Mouse (Mus musculus): ENCODE results near the gene Rai14. TPM values are rescaled to one million over a fixed set of nuclear protein-coding genes. Genes with fewer than 3 reads are reported as not detected.

Gene Rai14
- polyA plus RNA-seq, 1 experiment from 2014 or later, result 64.8 TPM

- Histone ChIP-seq H3K27me3 (ENCODE audit: low read depth, poor library complexity, severe bottlenecking) (no peaks in the 10 kb centered on the region), H3K4me3 (no peak overlapping the region), H3K36me3 (peaks cover 57% of the 10 kb centered on the region), H3K4me1 (peaks cover 8% of the 10 kb centered on the region), H3K27ac (peak overlapping the region; percentile 27; the same call in 1 of the 2 replicates), H3K9me3 (replicated peaks) (0 out of 2 replicates have a peak, but pooled peaks cover 3% of the 10 kb centered on the region)
- no peak for DNase-seq (ENCODE audit: low spot score)
- 65% methylated on average over 6 of the region's 6 CpGs for WGBS
These were observed 105.8 kb downstream of the Rai14 start for GRCm38 (mm10) chr15:10608508-10609098.

- H3K27me3 ChIP-seq (ENCODE audit: low read depth, poor library complexity, severe bottlenecking), result no peaks in the 10 kb centered on the region
- no peak for DNase-seq (ENCODE audit: low spot score)
- peaks cover 21% of the 10 kb centered on the region for H3K36me3 ChIP-seq
- WGBS, result 88% methylated on average over 7 of the region's 7 CpGs
- H3K4me1 ChIP-seq, result peaks cover 47% of the 10 kb centered on the region
- H3K4me3 ChIP-seq, result no peak overlapping the region
- peak overlapping the region; percentile 67; the same call in 1 of the 2 replicates for H3K27ac ChIP-seq
- no peaks in the 10 kb centered on the region for H3K9me3 ChIP-seq (replicated peaks)
These were observed 115.0 kb downstream of the Rai14 start for GRCm38 (mm10) chr15:10599413-10599812.

GRCm38 (mm10) chr15:10598259-10599225, 115.9 kb downstream of the Rai14 start:
- DNase-seq (ENCODE audit: low spot score), result peak; percentile 61
- no peaks in the 10 kb centered on the region for H3K9me3 ChIP-seq (replicated peaks)

GRCm38 (mm10) chr15:10596871-10597270, 117.6 kb downstream of the Rai14 start:
- DNase-seq (ENCODE audit: low spot score), result no peak
- Histone ChIP-seq H3K9me3 (replicated peaks) (no peaks in the 10 kb centered on the region), H3K4me1 (peaks cover 47% of the 10 kb centered on the region), H3K27me3 (ENCODE audit: low read depth, poor library complexity, severe bottlenecking) (no peaks in the 10 kb centered on the region), H3K36me3 (peaks cover 27% of the 10 kb centered on the region), H3K4me3 (no peak overlapping the region), H3K27ac (0 out of 2 replicates have a peak overlapping the region, but pooled peaks have one; percentile 67)
- 94% methylated on average over 9 of the region's 9 CpGs for WGBS

More at GRCm38 (mm10) chr15:10598259-10599225, 115.9 kb downstream of the Rai14 start:
- Histone ChIP-seq H3K4me3 (no peak overlapping the region), H3K27ac (peak overlapping the region; percentile 67), H3K36me3 (peaks cover 19% of the 10 kb centered on the region), H3K4me1 (peaks cover 47% of the 10 kb centered on the region), H3K27me3 (ENCODE audit: low read depth, poor library complexity, severe bottlenecking) (no peaks in the 10 kb centered on the region)
- WGBS, result 45% methylated on average over 16 of the region's 16 CpGs

GRCm38 (mm10) chr15:10595408-10595807, 119.0 kb downstream of the Rai14 start:
- no peak overlapping the region for H3K4me3 ChIP-seq
- no peaks in the 10 kb centered on the region for H3K9me3 ChIP-seq (replicated peaks)
- no peak for DNase-seq (ENCODE audit: low spot score)
- H3K4me1 ChIP-seq, result peaks cover 44% of the 10 kb centered on the region
- peak overlapping the region; percentile 44; the same call in 1 of the 2 replicates for H3K27ac ChIP-seq
- H3K27me3 ChIP-seq (ENCODE audit: low read depth, poor library complexity, severe bottlenecking), result no peaks in the 10 kb centered on the region
- H3K36me3 ChIP-seq, result peaks cover 37% of the 10 kb centered on the region
- 83% methylated on average over 6 of the region's 6 CpGs for WGBS

GRCm38 (mm10) chr15:10594910-10595309, 119.5 kb downstream of the Rai14 start:
- Histone ChIP-seq H3K4me1 (peaks cover 39% of the 10 kb centered on the region), H3K27ac (peak overlapping the region; percentile 7; the same call in 1 of the 2 replicates), H3K9me3 (replicated peaks) (no peaks in the 10 kb centered on the region), H3K4me3 (no peak overlapping the region), H3K27me3 (ENCODE audit: low read depth, poor library complexity, severe bottlenecking) (no peaks in the 10 kb centered on the region), H3K36me3 (peaks cover 37% of the 10 kb centered on the region)
- WGBS, result 72% methylated on average over 10 of the region's 10 CpGs
- no peak for DNase-seq (ENCODE audit: low spot score)

GRCm38 (mm10) chr15:10593094-10593493, 121.3 kb downstream of the Rai14 start:
- H3K27ac ChIP-seq, result no peak overlapping the region

GRCm38 (mm10) chr15:10586565-10586964, 127.9 kb downstream of the Rai14 start:
- DNase-seq (ENCODE audit: low spot score), result no peak
- H3K27ac ChIP-seq, result no peak overlapping the region
- H3K9me3 ChIP-seq (replicated peaks), result no peaks in the 10 kb centered on the region
- no peaks in the 10 kb centered on the region for H3K27me3 ChIP-seq (ENCODE audit: low read depth, poor library complexity, severe bottlenecking)
- WGBS, result 80% methylated on average over 2 of the region's 2 CpGs
- no peaks in the 10 kb centered on the region for H3K4me1 ChIP-seq
- H3K4me3 ChIP-seq, result no peak overlapping the region
- H3K36me3 ChIP-seq, result peaks cover 75% of the 10 kb centered on the region

More at GRCm38 (mm10) chr15:10593094-10593493, 121.3 kb downstream of the Rai14 start:
- Histone ChIP-seq H3K4me1 (peaks cover 22% of the 10 kb centered on the region), H3K4me3 (no peak overlapping the region), H3K27me3 (ENCODE audit: low read depth, poor library complexity, severe bottlenecking) (no peaks in the 10 kb centered on the region), H3K9me3 (replicated peaks) (no peaks in the 10 kb centered on the region), H3K36me3 (peaks cover 55% of the 10 kb centered on the region)
- WGBS, result 91% methylated on average over 6 of the region's 6 CpGs
- DNase-seq (ENCODE audit: low spot score), result no peak

- WGBS, result 91% methylated on average over 10 of the region's 10 CpGs
- Histone ChIP-seq H3K36me3 (peaks cover 65% of the 10 kb centered on the region), H3K4me1 (no peaks in the 10 kb centered on the region), H3K27me3 (ENCODE audit: low read depth, poor library complexity, severe bottlenecking) (no peaks in the 10 kb centered on the region), H3K4me3 (no peak overlapping the region), H3K9me3 (replicated peaks) (no peaks in the 10 kb centered on the region), H3K27ac (no peak overlapping the region)
- no peak for DNase-seq (ENCODE audit: low spot score)
These were observed 129.9 kb downstream of the Rai14 start for GRCm38 (mm10) chr15:10584359-10585187.

- no peak overlapping the region for H3K4me3 ChIP-seq
- no peaks in the 10 kb centered on the region for H3K9me3 ChIP-seq (replicated peaks)
- DNase-seq (ENCODE audit: low spot score), result peak; percentile 55
- H3K36me3 ChIP-seq, result peaks cover 63% of the 10 kb centered on the region
- H3K4me1 ChIP-seq, result no peaks in the 10 kb centered on the region
- 56% methylated on average over 8 of the region's 8 CpGs for WGBS
- H3K27me3 ChIP-seq (ENCODE audit: low read depth, poor library complexity, severe bottlenecking), result no peaks in the 10 kb centered on the region
- H3K27ac ChIP-seq, result no peak overlapping the region
These were observed 131.0 kb downstream of the Rai14 start for GRCm38 (mm10) chr15:10583408-10583807.

GRCm38 (mm10) chr15:10579159-10579558, 135.3 kb downstream of the Rai14 start:
- DNase-seq (ENCODE audit: low spot score), result no peak
- H3K4me3 ChIP-seq, result no peak overlapping the region
- H3K4me1 ChIP-seq, result no peaks in the 10 kb centered on the region
- H3K27ac ChIP-seq, result no peak overlapping the region
- WGBS, result 92% methylated on average over 3 of the region's 3 CpGs
- no peaks in the 10 kb centered on the region for H3K9me3 ChIP-seq (replicated peaks)
- H3K36me3 ChIP-seq, result peaks cover 64% of the 10 kb centered on the region
- H3K27me3 ChIP-seq (ENCODE audit: low read depth, poor library complexity, severe bottlenecking), result no peaks in the 10 kb centered on the region

- Histone ChIP-seq H3K4me3 (no peak overlapping the region), H3K27ac (no peak overlapping the region), H3K27me3 (ENCODE audit: low read depth, poor library complexity, severe bottlenecking) (no peaks in the 10 kb centered on the region), H3K4me1 (no peaks in the 10 kb centered on the region), H3K9me3 (replicated peaks) (no peaks in the 10 kb centered on the region), H3K36me3 (peaks cover 52% of the 10 kb centered on the region)
- no peak for DNase-seq (ENCODE audit: low spot score)
- 93% methylated on average over 7 of the region's 7 CpGs for WGBS
These were observed 147.9 kb downstream of the Rai14 start for GRCm38 (mm10) chr15:10566486-10566885.
